Mouse (Mus musculus) erythroblast, adult 5-6 weeks (primary cell): ENCODE data around the gene Pagr1a. TPM values are rescaled to one million over a fixed set of nuclear protein-coding genes. Genes with fewer than 3 reads are reported as not detected.

Experiments
- total RNA-seq, 2 experiments: library from RNA; stranded (forward) in 1 of 2; stranded (reverse) in 1 of 2; fragments of 150-400 nt in 1 of 2; fragments of 200-764, 138-1000 nt in 1 of 2; gene quantifications; 2 replicates each; pipeline versions ENCODE4 v1.2.3 to v1.2.4; 2015 to 2017; ENCODE audit warnings: low replicate concordance in 2 of 2

Pagr1a gene
- total RNA-seq, 2 experiments from 2014 or later, result 7.1 to 18.8 TPM

Other genes starting within 250 kb of the Pagr1a start
Only the 30 nearest of the 32 such genes appear.
- gene Tbx6, start 235.9 kb downstream of the Pagr1a start, total RNA-seq (2015; ENCODE audit: low replicate concordance), result 28.8 and 31.9 TPM in 2 replicates
- 12.3 and 23.2 TPM in 2 replicates for gene Tbx6, start 235.9 kb downstream of the Pagr1a start, total RNA-seq (2017; ENCODE audit: low replicate concordance)
- 46.7 and 84.9 TPM in 2 replicates for gene Ppp4c, start 224.9 kb downstream of the Pagr1a start, total RNA-seq (2015; ENCODE audit: low replicate concordance)
- gene Ppp4c, start 224.9 kb downstream of the Pagr1a start, total RNA-seq (2017; ENCODE audit: low replicate concordance), result 43.5 and 62.7 TPM in 2 replicates
- gene Fam57b, start 219.7 kb downstream of the Pagr1a start, total RNA-seq (2015; ENCODE audit: low replicate concordance), result not detected in 2 replicates
- not detected in 2 replicates for gene Fam57b, start 219.7 kb downstream of the Pagr1a start, total RNA-seq (2017; ENCODE audit: low replicate concordance)
- not detected in 2 replicates for gene 4930451I11Rik, start 185.7 kb downstream of the Pagr1a start, total RNA-seq (2015; ENCODE audit: low replicate concordance)
- not detected in 2 replicates for gene 4930451I11Rik, start 185.7 kb downstream of the Pagr1a start, total RNA-seq (2017; ENCODE audit: low replicate concordance)
- gene Doc2a, start 169.9 kb downstream of the Pagr1a start, total RNA-seq (2015; ENCODE audit: low replicate concordance), result not detected in 2 replicates
- gene Doc2a, start 169.9 kb downstream of the Pagr1a start, total RNA-seq (2017; ENCODE audit: low replicate concordance), result not detected in 2 replicates
- gene Hirip3, start 155.4 kb downstream of the Pagr1a start, total RNA-seq (2015; ENCODE audit: low replicate concordance), result 5.2 and 9.2 TPM in 2 replicates
- gene Hirip3, start 155.4 kb downstream of the Pagr1a start, total RNA-seq (2017; ENCODE audit: low replicate concordance), result 38.2 and 40.8 TPM in 2 replicates
- gene Ino80e, start 155.0 kb downstream of the Pagr1a start, total RNA-seq (2015; ENCODE audit: low replicate concordance), result 14.4 and 35.5 TPM in 2 replicates
- 4.9 and 9.9 TPM in 2 replicates for gene Ino80e, start 155.0 kb downstream of the Pagr1a start, total RNA-seq (2017; ENCODE audit: low replicate concordance)
- gene Taok2, start 132.6 kb downstream of the Pagr1a start, total RNA-seq (2015; ENCODE audit: low replicate concordance), result 6.9 and 9.6 TPM in 2 replicates
- 17.0 and 31.8 TPM in 2 replicates for gene Taok2, start 132.6 kb downstream of the Pagr1a start, total RNA-seq (2017; ENCODE audit: low replicate concordance)
- 4.0 and 6.3 TPM in 2 replicates for gene Tmem219, start 94.4 kb downstream of the Pagr1a start, total RNA-seq (2015; ENCODE audit: low replicate concordance)
- 2.1 and 6.8 TPM in 2 replicates for gene Tmem219, start 94.4 kb downstream of the Pagr1a start, total RNA-seq (2017; ENCODE audit: low replicate concordance)
- gene Kctd13, start 88.5 kb downstream of the Pagr1a start, total RNA-seq (2015; ENCODE audit: low replicate concordance), result 0.77 and 6.9 TPM in 2 replicates
- gene Kctd13, start 88.5 kb downstream of the Pagr1a start, total RNA-seq (2017; ENCODE audit: low replicate concordance), result 0.42 and 1.7 TPM in 2 replicates
- gene Asphd1, start 67.8 kb downstream of the Pagr1a start, total RNA-seq (2015; ENCODE audit: low replicate concordance), result not detected in 2 replicates
- not detected in 2 replicates for gene Asphd1, start 67.8 kb downstream of the Pagr1a start, total RNA-seq (2017; ENCODE audit: low replicate concordance)
- not detected in 2 replicates for gene Sez6l2, start 66.8 kb downstream of the Pagr1a start, total RNA-seq (2015; ENCODE audit: low replicate concordance)
- 0.84 TPM in 1 of 2 replicates, not detected in the other for gene Sez6l2, start 66.8 kb downstream of the Pagr1a start, total RNA-seq (2017; ENCODE audit: low replicate concordance)
- 14.8 and 23.1 TPM in 2 replicates for gene Cdipt, start 41.4 kb downstream of the Pagr1a start, total RNA-seq (2015; ENCODE audit: low replicate concordance)
- 9.5 and 20.9 TPM in 2 replicates for gene Cdipt, start 41.4 kb downstream of the Pagr1a start, total RNA-seq (2017; ENCODE audit: low replicate concordance)
- gene Cdiptos, start 41.3 kb downstream of the Pagr1a start, total RNA-seq (2015; ENCODE audit: low replicate concordance), result 5.0 TPM in 1 of 2 replicates, not detected in the other
- gene Cdiptos, start 41.3 kb downstream of the Pagr1a start, total RNA-seq (2017; ENCODE audit: low replicate concordance), result not detected in 2 replicates
- 1.5 and 1.9 TPM in 2 replicates for gene Mvp, start 2.7 kb downstream of the Pagr1a start, total RNA-seq (2015; ENCODE audit: low replicate concordance)
- 5.5 and 7.7 TPM in 2 replicates for gene Mvp, start 2.7 kb downstream of the Pagr1a start, total RNA-seq (2017; ENCODE audit: low replicate concordance)
- gene Pagr1b, start 868 bp downstream of the Pagr1a start, total RNA-seq (2015; ENCODE audit: low replicate concordance), result not detected in 2 replicates
- not detected in 2 replicates for gene Pagr1b, start 868 bp downstream of the Pagr1a start, total RNA-seq (2017; ENCODE audit: low replicate concordance)
- gene Gm42742, start 3.7 kb upstream of the Pagr1a start, total RNA-seq (2015; ENCODE audit: low replicate concordance), result 1.7 and 1.9 TPM in 2 replicates
- 8.1 and 9.1 TPM in 2 replicates for gene Gm42742, start 3.7 kb upstream of the Pagr1a start, total RNA-seq (2017; ENCODE audit: low replicate concordance)
- not detected in 2 replicates for gene Prrt2, start 3.9 kb upstream of the Pagr1a start, total RNA-seq (2015; ENCODE audit: low replicate concordance)
- 1.5 TPM in 1 of 2 replicates, not detected in the other for gene Prrt2, start 3.9 kb upstream of the Pagr1a start, total RNA-seq (2017; ENCODE audit: low replicate concordance)
- 44.9 and 51.3 TPM in 2 replicates for gene Maz, start 9.7 kb upstream of the Pagr1a start, total RNA-seq (2015; ENCODE audit: low replicate concordance)
- 25.0 and 49.5 TPM in 2 replicates for gene Maz, start 9.7 kb upstream of the Pagr1a start, total RNA-seq (2017; ENCODE audit: low replicate concordance)
- 50.5 and 71.7 TPM in 2 replicates for gene Kif22, start 25.1 kb upstream of the Pagr1a start, total RNA-seq (2015; ENCODE audit: low replicate concordance)
- gene Kif22, start 25.1 kb upstream of the Pagr1a start, total RNA-seq (2017; ENCODE audit: low replicate concordance), result 57.3 and 83.1 TPM in 2 replicates
- gene Zg16, start 70.0 kb upstream of the Pagr1a start, total RNA-seq (2015; ENCODE audit: low replicate concordance), result not detected in 2 replicates
- 3.2 and 5.0 TPM in 2 replicates for gene Zg16, start 70.0 kb upstream of the Pagr1a start, total RNA-seq (2017; ENCODE audit: low replicate concordance)
- gene AI467606, start 74.0 kb upstream of the Pagr1a start, total RNA-seq (2015; ENCODE audit: low replicate concordance), result 19.8 and 26.8 TPM in 2 replicates
- gene AI467606, start 74.0 kb upstream of the Pagr1a start, total RNA-seq (2017; ENCODE audit: low replicate concordance), result 17.1 and 19.9 TPM in 2 replicates
- gene Qprt, start 104.9 kb upstream of the Pagr1a start, total RNA-seq (2015; ENCODE audit: low replicate concordance), result 1.7 TPM in 1 of 2 replicates, not detected in the other
- 0.34 TPM in 1 of 2 replicates, not detected in the other for gene Qprt, start 104.9 kb upstream of the Pagr1a start, total RNA-seq (2017; ENCODE audit: low replicate concordance)
- gene Spn, start 120.5 kb upstream of the Pagr1a start, total RNA-seq (2015; ENCODE audit: low replicate concordance), result 15.8 and 24.9 TPM in 2 replicates
- 58.3 and 60.0 TPM in 2 replicates for gene Spn, start 120.5 kb upstream of the Pagr1a start, total RNA-seq (2017; ENCODE audit: low replicate concordance)
- 8.4 and 36.9 TPM in 2 replicates for gene Cd2bp2, start 178.7 kb upstream of the Pagr1a start, total RNA-seq (2015; ENCODE audit: low replicate concordance)
- gene Cd2bp2, start 178.7 kb upstream of the Pagr1a start, total RNA-seq (2017; ENCODE audit: low replicate concordance), result 17.9 and 22.9 TPM in 2 replicates
- gene Tbc1d10b, start 191.1 kb upstream of the Pagr1a start, total RNA-seq (2015; ENCODE audit: low replicate concordance), result 8.1 and 23.0 TPM in 2 replicates
- gene Tbc1d10b, start 191.1 kb upstream of the Pagr1a start, total RNA-seq (2017; ENCODE audit: low replicate concordance), result 77.5 and 122 TPM in 2 replicates
- 6.5 and 9.8 TPM in 2 replicates for gene Mylpf, start 191.5 kb upstream of the Pagr1a start, total RNA-seq (2015; ENCODE audit: low replicate concordance)
- gene Mylpf, start 191.5 kb upstream of the Pagr1a start, total RNA-seq (2017; ENCODE audit: low replicate concordance), result 16.2 and 61.5 TPM in 2 replicates
- 1.5 and 5.2 TPM in 2 replicates for gene Zfp553, start 215.7 kb upstream of the Pagr1a start, total RNA-seq (2015; ENCODE audit: low replicate concordance)
- gene Zfp553, start 215.7 kb upstream of the Pagr1a start, total RNA-seq (2017; ENCODE audit: low replicate concordance), result 2.0 and 3.2 TPM in 2 replicates
- 189 and 204 TPM in 2 replicates for gene Sept1, start 215.8 kb upstream of the Pagr1a start, total RNA-seq (2015; ENCODE audit: low replicate concordance)
- gene Sept1, start 215.8 kb upstream of the Pagr1a start, total RNA-seq (2017; ENCODE audit: low replicate concordance), result 179 and 191 TPM in 2 replicates
- gene Zfp771, start 226.9 kb upstream of the Pagr1a start, total RNA-seq (2015; ENCODE audit: low replicate concordance), result 1.7 TPM in 1 of 2 replicates, not detected in the other
- 0.70 TPM in 1 of 2 replicates, not detected in the other for gene Zfp771, start 226.9 kb upstream of the Pagr1a start, total RNA-seq (2017; ENCODE audit: low replicate concordance)